Mouse (Mus musculus) kidney, embryonic 14.5 days (tissue): ENCODE results near the gene Tmc4. TPM values are rescaled to one million over a fixed set of nuclear protein-coding genes. Genes with fewer than 3 reads are reported as not detected.

Source experiments
- ATAC-seq: fragments of 200-750 bp; cut with Nextera tagmentation; 2 replicates; pipeline ENCODE4 v1.8.0; 2017; ENCODE audit warnings: moderate number of reproducible peaks, mild to moderate bottlenecking, moderate TSS enrichment, moderate library complexity; ENCODE audit not compliant: low FRiP score, low TSS enrichment
- H3K27ac ChIP-seq: fragments of 300-500 bp; sonication (generic); 2 replicates; pipeline ENCODE4 v1.5.1; 2014; ENCODE audit warnings: low read depth, mild to moderate bottlenecking, low read length, moderate library complexity, mixed read lengths
- H3K27me3 ChIP-seq: fragments of 300-500 bp; sonication (generic); 2 replicates; pipeline ENCODE4 v1.6.1; 2014; ENCODE audit warnings: mild to moderate bottlenecking, low read length; ENCODE audit not compliant: control insufficient read depth, insufficient read depth
- H3K36me3 ChIP-seq: fragments of 300-500 bp; sonication (generic); 2 replicates; pipeline ENCODE4 v1.6.1; 2014; ENCODE audit warnings: low read length, mixed read lengths; ENCODE audit not compliant: control insufficient read depth, insufficient read depth
- H3K4me1 ChIP-seq: fragments of 300-500 bp; sonication (generic); 2 replicates; pipeline ENCODE4 v1.6.1; 2014; ENCODE audit warnings: low read length, mixed read lengths; ENCODE audit not compliant: control insufficient read depth, insufficient read depth
- H3K4me2 ChIP-seq: fragments of 300-500 bp; sonication (generic); replicated peaks from 2 replicates; pipeline ENCODE4 v1.6.1; 2014; ENCODE audit warnings: low read depth, mild to moderate bottlenecking, low read length
- H3K4me3 ChIP-seq: fragments of 300-500 bp; sonication (generic); 2 replicates; pipeline ENCODE4 v1.5.1; 2014; ENCODE audit warnings: mild to moderate bottlenecking, low read length
- H3K9ac ChIP-seq: fragments of 300-500 bp; sonication (generic); 2 replicates; pipeline ENCODE4 v1.6.1; 2014; ENCODE audit warnings: low read depth, mild to moderate bottlenecking, low read length, moderate library complexity
- H3K9me3 ChIP-seq: fragments of 300-500 bp; sonication (generic); 2 replicates; pipeline ENCODE4 v1.6.1; 2016; ENCODE audit warnings: low read length; ENCODE audit not compliant: control insufficient read depth
- WGBS: fragments of 180-500 bp; shearing (Covaris S2); extraction: QIAGEN DNeasy Blood & Tissue Kit; methylation state at CpG from one replicate; pipeline ENCODE4 v1.1.7; 2014; 5-methylcytosine and 5-hydroxymethylcytosine counted together
- polyA plus RNA-seq: library from polyadenylated mRNA; unstranded; fragments of >200 nt; fragmentation: Nextera tagmentation; extraction: Ambion mirVana; gene quantifications from 2 replicates; pipeline ENCODE4 v1.2.1, GENCODE M21; 2014

Tmc4 gene
- polyA plus RNA-seq, 1 experiment from 2014 or later: 19.9 TPM

GRCm38 (mm10) chr7:3646641-3647040 lies 30.7 kb downstream of the Tmc4 start:
- WGBS: 65% methylated on average over 4 of the region's 4 CpGs
- Histone ChIP-seq H3K4me3 (peak overlapping the region; percentile 98), H3K36me3 (peaks cover 34% of the 10 kb centered on the region), H3K4me2 (peak overlapping the region; percentile 85), H3K4me1 (peaks cover 24% of the 10 kb centered on the region), H3K9me3 (no peaks in the 10 kb centered on the region), H3K27ac (no peak overlapping the region), H3K9ac (peak overlapping the region; percentile 100), H3K27me3 (no peaks in the 10 kb centered on the region)
- no peak for ATAC-seq

GRCm38 (mm10) chr7:3646188-3646587 lies 31.2 kb downstream of the Tmc4 start:
- Histone ChIP-seq H3K4me2 (peak overlapping the region; percentile 85), H3K4me3 (peak overlapping the region; percentile 98), H3K27ac (no peak overlapping the region), H3K27me3 (no peaks in the 10 kb centered on the region), H3K9ac (peak overlapping the region; percentile 100), H3K36me3 (peaks cover 34% of the 10 kb centered on the region), H3K9me3 (no peaks in the 10 kb centered on the region), H3K4me1 (peaks cover 24% of the 10 kb centered on the region)
- WGBS: 10% methylated on average over 9 of the region's 9 CpGs
- no peak for ATAC-seq

- peaks cover 24% of the 10 kb centered on the region for H3K4me1 ChIP-seq
- peak overlapping the region; percentile 98 for H3K4me3 ChIP-seq
- WGBS: 1% methylated on average over 50 of the region's 58 CpGs
- peak overlapping the region; percentile 100 for H3K9ac ChIP-seq
- H3K4me2 ChIP-seq: peak overlapping the region; percentile 85
- H3K27me3 ChIP-seq: no peaks in the 10 kb centered on the region
- H3K36me3 ChIP-seq: peaks cover 34% of the 10 kb centered on the region
- peak overlapping the region; percentile 94 for H3K27ac ChIP-seq
- ATAC-seq: peak; percentile 0; the same call in 1 of the 2 replicates
- no peaks in the 10 kb centered on the region for H3K9me3 ChIP-seq
Observed at GRCm38 (mm10) chr7:3645488-3646025, 31.8 kb downstream of the Tmc4 start.

GRCm38 (mm10) chr7:3644672-3645487 lies 32.5 kb downstream of the Tmc4 start, which contains the start of gene Cnot3:
Gene Cnot3, plus strand, starts transcription at chr7:3645268.
- Histone ChIP-seq H3K9ac (peak within 1 kb of the TSS; percentile 100), H3K36me3 (peaks cover 36% of the 10 kb centered on the region), H3K27me3 (no peaks in the 10 kb centered on the region), H3K27ac (peak within 1 kb of the TSS; percentile 94), H3K9me3 (no peaks in the 10 kb centered on the region), H3K4me1 (peaks cover 24% of the 10 kb centered on the region), H3K4me2 (peak within 1 kb of the TSS; percentile 85), H3K4me3 (peak within 1 kb of the TSS; percentile 98)
- ATAC-seq: peak; percentile 99
- WGBS: under 1% methylated on average over 55 of the region's 58 CpGs

GRCm38 (mm10) chr7:3644348-3644671 lies 33.0 kb downstream of the Tmc4 start:
- H3K9me3 ChIP-seq: no peaks in the 10 kb centered on the region
- ATAC-seq: no peak
- peaks cover 42% of the 10 kb centered on the region for H3K36me3 ChIP-seq
- no peaks in the 10 kb centered on the region for H3K27me3 ChIP-seq
- under 1% methylated on average over 11 of the region's 11 CpGs for WGBS
- H3K27ac ChIP-seq: peak overlapping the region; percentile 30; the same call in 1 of the 2 replicates
- H3K4me2 ChIP-seq: peak overlapping the region; percentile 54
- H3K4me1 ChIP-seq: peaks cover 24% of the 10 kb centered on the region
- peak overlapping the region; percentile 43 for H3K4me3 ChIP-seq
- H3K9ac ChIP-seq: peak overlapping the region; percentile 47; the same call in 1 of the 2 replicates

- peak overlapping the region; percentile 47; the same call in 1 of the 2 replicates for H3K9ac ChIP-seq
Observed at GRCm38 (mm10) chr7:3643843-3644242, 33.5 kb downstream of the Tmc4 start.

GRCm38 (mm10) chr7:3643412-3643811 lies 33.9 kb downstream of the Tmc4 start:
- Histone ChIP-seq H3K27me3 (no peaks in the 10 kb centered on the region), H3K4me2 (peak overlapping the region; percentile 54), H3K4me3 (no peak overlapping the region), H3K36me3 (peaks cover 46% of the 10 kb centered on the region), H3K27ac (no peak overlapping the region), H3K4me1 (peaks cover 24% of the 10 kb centered on the region), H3K9ac (0 out of 2 replicates have a peak overlapping the region, but pooled peaks have one; percentile 47), H3K9me3 (no peaks in the 10 kb centered on the region)
- no peak for ATAC-seq
- WGBS: 71% methylated on average over 5 of the region's 5 CpGs

More at GRCm38 (mm10) chr7:3643843-3644242, 33.5 kb downstream of the Tmc4 start:
- Histone ChIP-seq H3K4me2 (peak overlapping the region; percentile 54), H3K36me3 (peaks cover 46% of the 10 kb centered on the region), H3K27me3 (no peaks in the 10 kb centered on the region), H3K4me1 (peaks cover 24% of the 10 kb centered on the region), H3K4me3 (peak overlapping the region; percentile 43), H3K27ac (no peak overlapping the region), H3K9me3 (no peaks in the 10 kb centered on the region)
- no peak for ATAC-seq
- WGBS: 26% methylated on average over 9 of the region's 9 CpGs

GRCm38 (mm10) chr7:3630478-3630815 lies 46.9 kb downstream of the Tmc4 start:
- H3K9ac ChIP-seq: peak overlapping the region; percentile 79
- peaks cover 15% of the 10 kb centered on the region for H3K4me1 ChIP-seq
- H3K36me3 ChIP-seq: peaks cover 35% of the 10 kb centered on the region
- no peak; the same call in 1 of the 2 replicates for ATAC-seq
- H3K4me3 ChIP-seq: peak overlapping the region; percentile 78
- no peak overlapping the region for H3K27ac ChIP-seq
- H3K4me2 ChIP-seq: peak overlapping the region; percentile 93
- WGBS: 55% methylated on average over 3 of the region's 3 CpGs
- H3K27me3 ChIP-seq: no peaks in the 10 kb centered on the region
- no peaks in the 10 kb centered on the region for H3K9me3 ChIP-seq
